Mouse (Mus musculus) megakaryocyte, adult 5-6 weeks (primary cell): Measurements from ENCODE around the gene Tmem81. TPM values are rescaled to one million over a fixed set of nuclear protein-coding genes. Genes with fewer than 3 reads are reported as not detected.
"Not testable (repeated sequence)": the region's sequence is repeated elsewhere in the genome, so short reads cannot be mapped to it uniquely, and the experiment has no call there.

ENCODE experiments used
- ATAC-seq: 2 replicates; pipeline ENCODE4 v1.8.0; 2016; ENCODE audit warnings: mild to moderate bottlenecking, inconsistent platforms; ENCODE audit not compliant: poor library complexity, severe bottlenecking
- total RNA-seq, 2 experiments: library from RNA; stranded (forward) in 1 of 2; stranded (reverse) in 1 of 2; fragments of 153-499, 151-499 nt in 1 of 2; fragments of 221-1000, 200-1000 nt in 1 of 2; gene quantifications; 2 replicates each; pipeline versions ENCODE4 v1.2.3 to v1.2.4; 2015 to 2017

The Tmem81 gene
- total RNA-seq (2015): 4.9 and 5.4 TPM in 2 replicates
- total RNA-seq (2017): 4.8 and 5.9 TPM in 2 replicates

DNA sequence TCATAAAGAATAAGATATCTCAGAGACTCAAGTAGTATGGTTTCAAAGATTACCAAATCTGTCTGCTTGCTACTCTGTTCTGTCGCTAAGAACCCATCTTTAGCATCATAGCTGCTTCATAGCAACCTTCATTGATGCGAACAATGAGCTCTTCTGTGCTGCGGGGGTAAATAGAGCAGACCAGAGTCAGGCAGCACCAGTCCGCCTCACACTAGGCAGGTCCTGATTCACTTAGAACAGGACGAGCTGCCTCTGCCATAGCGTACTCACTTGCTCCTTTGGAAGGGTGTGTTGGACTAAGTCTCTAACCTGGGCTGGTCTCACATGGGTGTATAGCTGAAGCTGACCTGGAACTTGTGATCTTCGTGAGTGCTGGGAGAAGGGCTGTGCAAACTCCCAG lies at the start of gene Tmem81:
TSS of gene Tmem81 (plus strand) at position 173 of the 400 bp plus-strand sequence.
- ATAC-seq: no peak

DNA sequence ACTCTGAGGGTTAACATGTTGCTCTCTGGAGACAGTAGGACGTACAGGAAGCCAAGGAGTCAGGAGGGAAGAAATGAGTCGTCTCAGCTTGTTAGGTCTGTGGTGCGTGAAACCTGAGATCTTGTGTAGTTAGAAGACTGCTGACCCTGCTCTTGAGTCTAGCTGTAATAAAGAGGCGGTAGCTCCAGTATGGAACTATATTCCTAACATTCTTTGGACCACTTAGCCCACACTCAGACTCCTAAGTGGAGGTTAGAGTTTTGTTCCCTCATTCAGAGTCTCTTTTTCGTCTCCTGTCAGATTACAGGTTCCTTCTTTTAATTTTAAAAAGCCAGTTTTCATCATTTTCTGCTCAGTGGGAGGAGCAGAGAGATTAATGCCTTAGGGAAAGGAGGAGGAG lies 41.4 kb upstream of the Tmem81 start:
- ATAC-seq: no peak

DNA sequence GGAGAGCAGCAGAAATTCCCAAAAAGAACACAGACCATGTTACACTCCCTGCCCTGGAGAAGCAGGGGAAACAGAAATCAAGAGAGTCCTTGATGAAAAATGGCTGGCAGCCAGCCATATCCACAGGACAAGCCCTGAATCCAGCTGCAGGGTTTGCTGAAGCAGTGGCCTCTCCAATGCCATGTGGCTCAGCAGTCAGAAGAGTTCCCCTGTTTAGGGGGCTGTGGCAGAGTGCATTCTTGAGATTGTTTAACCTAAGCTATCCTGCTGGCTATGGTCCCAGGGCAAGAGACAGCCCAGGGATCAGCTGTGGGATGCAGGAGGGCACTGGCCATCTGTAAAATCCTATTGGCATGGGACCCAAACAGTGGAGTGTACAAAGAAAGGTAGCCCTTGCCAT lies 37.1 kb upstream of the Tmem81 start:
- no peak for ATAC-seq

- ATAC-seq: 0 out of 2 replicates have a peak, but pooled peaks have one; percentile 38
These were observed 36.5 kb upstream of the Tmem81 start for GRCm38 (mm10) chr1:132469519-132469918.

DNA sequence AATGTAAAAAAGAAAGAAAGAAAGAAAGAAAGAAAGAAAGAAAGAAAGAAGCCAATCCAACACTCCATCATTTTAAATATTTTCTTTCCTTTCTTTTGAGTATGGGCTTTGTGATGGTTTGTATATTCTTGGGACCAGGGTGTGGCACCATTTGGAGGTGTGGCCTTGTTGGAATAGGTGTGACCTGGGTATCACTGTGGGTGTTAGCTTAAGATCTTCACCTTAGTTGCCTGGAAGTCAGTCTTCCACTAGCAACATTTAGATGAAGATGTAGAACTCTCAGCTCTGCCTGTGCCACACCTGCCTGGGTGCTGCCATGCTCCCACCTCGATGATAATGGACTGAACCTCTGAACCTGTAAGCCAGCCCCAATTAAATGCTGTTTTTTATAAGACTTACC lies 36.0 kb upstream of the Tmem81 start:
- not testable (repeated sequence) for ATAC-seq

DNA sequence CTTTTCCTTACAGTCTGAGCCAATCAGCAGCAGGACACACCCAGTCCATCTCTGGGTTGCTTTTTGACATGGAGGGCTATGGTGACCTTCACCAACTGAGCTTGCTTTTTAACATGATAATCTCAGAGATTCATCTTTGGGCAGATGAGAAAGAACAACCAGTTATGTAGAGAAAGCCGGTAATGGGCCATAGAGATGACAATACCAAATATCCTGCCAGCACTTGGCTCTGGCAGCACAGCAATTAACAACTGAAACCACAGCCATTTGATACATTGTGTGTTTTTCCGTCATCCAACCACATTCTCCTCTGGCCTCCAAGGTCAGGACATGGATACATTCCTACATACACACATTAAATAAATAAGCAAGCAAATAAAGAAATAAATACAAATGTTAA lies 35.0 kb upstream of the Tmem81 start:
- ATAC-seq: no peak

DNA sequence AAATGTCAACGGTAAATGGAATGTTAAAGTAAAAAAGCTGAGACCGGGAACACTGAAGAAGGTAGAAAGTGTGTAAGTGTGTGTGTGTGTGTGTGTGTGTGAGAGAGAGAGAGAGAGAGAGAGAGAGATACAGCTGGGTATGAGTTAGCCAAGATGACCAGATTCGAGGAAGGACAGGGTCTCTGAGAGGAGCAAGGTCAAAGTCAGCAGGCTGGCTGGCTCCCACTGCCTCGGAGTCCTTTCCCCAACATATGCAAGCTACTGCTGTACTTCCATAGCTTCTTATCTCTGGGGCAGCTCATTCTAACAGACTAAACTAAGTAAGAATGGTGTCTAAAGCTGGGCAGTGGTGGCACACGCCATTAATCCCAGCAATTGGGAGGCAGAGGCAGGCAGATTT lies 34.5 kb upstream of the Tmem81 start:
- ATAC-seq: no peak

DNA sequence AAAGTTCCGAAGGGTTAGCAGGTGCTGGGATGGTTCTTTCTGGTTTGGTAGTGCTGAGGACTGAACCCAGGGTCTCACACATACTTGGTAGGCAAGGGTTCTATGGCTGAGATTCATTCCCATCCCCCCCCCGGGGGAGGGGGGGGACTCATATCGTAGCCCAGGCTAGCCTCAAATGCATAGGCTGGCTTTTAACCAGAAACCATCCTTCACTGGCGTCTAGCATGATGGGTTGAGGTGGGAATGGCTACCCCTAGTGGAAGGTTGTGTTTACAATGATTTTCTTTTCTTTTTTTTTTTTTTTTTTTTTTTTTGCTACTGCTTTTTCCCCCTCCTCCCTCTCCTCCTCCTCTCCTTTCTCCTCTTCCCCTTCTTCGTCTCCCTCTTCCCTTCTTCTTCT lies 33.5 kb upstream of the Tmem81 start:
- no peak for ATAC-seq

- ATAC-seq: no peak
These were observed 31.5 kb upstream of the Tmem81 start for GRCm38 (mm10) chr1:132474496-132474895.

GRCm38 (mm10) chr1:132476575-132476927 lies 29.5 kb upstream of the Tmem81 start:
- peak; percentile 19 for ATAC-seq

GRCm38 (mm10) chr1:132476928-132477691 lies 28.9 kb upstream of the Tmem81 start, which contains the start of gene Rbbp5:
TSS of gene Rbbp5 (plus strand) at chr1:132477365.
- peak; percentile 96 for ATAC-seq

DNA sequence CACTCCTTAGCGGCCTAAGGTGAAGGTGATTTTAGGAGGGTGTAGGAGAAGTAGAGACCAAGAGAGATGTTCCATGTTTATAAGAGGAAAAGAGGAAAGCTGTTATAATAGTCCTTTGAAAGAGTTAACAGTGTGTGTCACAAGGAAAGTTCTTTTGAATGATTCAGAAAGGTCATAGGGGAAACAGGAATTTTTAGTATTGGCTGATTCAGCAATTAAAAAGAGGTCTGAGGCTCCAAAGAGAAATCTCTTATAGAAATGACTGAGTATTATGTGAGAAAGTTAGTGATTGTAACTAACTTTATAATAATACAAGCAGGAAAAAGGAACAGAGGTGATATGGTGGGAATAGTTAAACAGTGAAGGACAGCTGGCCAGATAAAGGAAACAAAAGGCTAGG lies 26.6 kb upstream of the Tmem81 start:
- no peak for ATAC-seq

DNA sequence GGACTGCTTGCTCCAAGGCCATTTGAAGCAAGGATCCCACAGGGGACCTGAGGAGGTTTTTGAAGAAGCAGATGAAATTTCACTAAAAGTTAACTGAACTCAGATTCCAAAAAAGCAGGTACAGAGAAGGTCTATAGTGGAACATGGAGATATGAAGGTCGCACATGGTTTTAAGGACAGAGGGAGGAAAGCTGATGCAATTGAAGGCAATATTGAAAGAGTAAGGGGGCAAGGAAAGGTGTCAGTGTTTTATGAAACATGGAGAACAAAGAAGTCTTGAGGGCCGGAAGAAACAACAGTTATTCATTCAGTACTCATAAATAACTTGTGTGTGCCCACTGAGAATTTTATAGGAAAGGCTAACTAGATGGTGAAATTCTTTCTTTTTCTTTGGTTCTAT lies 24.4 kb upstream of the Tmem81 start:
- no peak for ATAC-seq

DNA sequence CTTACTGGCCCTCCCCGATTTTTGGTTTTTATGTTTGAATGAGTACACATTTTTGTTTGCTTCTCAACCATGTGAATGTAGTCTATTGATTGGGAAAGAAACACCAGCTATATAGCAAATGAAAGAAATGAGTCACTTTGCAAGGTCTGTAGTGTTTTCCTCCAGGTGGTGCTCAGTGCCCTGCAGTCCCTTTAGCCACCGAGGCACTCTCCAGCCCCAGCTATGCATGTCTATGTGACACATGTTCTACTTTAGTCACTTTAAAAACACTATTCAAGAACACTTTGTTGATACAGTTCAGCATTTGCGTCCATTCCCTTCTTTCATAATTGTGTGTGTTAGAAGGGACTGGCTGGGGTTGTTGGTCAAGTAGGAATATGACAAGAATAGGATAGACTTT lies 22.8 kb upstream of the Tmem81 start:
- no peak for ATAC-seq

GRCm38 (mm10) chr1:132483759-132484158 lies 22.3 kb upstream of the Tmem81 start:
- no peak for ATAC-seq

DNA sequence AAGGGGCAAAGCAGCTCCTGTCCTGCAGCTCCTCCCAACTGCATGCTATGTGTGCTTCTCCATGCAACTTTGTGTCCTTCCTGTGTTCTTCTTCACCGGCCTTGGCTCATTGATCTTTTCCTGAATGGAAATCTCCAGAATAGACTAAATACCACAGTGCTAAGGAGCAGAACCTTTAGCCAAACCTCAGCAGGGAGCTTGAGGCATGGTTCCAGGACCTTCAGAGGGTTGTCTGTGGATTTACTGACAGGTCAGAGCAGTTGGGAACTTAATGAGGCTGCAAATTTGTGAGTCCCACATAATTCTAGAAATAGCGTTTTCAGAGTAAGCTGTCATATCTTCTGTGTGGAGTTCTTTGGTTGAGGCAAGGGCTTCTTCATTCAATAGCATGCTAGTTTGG lies 5.5 kb upstream of the Tmem81 start:
- no peak for ATAC-seq

DNA sequence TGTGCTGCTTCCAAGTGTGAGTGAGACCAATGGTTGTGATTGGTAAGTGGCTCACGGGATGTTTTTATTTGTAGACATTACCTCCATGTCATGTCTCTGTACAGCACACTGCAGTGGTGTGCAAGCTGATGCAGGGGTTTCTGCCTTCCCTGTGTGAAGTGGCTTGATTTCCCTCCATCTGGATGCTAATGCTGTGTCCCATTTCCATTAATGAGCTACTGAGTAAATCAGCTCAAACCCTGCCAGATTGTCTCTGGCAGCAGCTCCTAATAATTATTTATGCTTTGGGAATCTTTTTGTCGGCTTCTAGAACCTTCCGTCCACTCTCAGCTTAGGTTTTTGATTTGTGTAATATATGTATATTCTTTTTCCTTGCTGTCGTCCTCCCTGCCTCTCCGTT lies 875 bp upstream of the Tmem81 start:
- ATAC-seq: no peak

GRCm38 (mm10) chr1:132506656-132507055 lies 626 bp downstream of the Tmem81 start:
- no peak for ATAC-seq

- ATAC-seq: no peak
These were observed 3.7 kb downstream of the Tmem81 start for GRCm38 (mm10) chr1:132509771-132510170.

DNA sequence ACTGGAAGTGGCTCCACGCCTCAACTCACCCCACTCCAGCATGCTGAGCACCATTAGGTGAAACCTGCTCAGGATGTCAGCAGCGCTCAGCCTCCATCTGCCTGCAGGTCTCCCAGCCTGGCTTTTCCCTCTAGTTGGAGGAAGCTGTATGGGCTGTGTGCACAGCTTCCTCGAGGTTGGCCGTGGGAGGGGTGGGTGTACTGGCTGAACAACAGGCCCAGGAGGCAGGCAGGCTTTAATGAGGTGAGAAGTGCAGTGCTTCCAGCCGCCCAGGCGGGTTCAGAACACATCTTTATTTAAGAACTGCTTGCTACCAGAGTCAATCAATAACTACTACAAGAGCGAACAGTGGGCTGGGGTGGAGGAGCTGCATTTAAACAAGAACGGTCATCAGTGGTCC lies 5.5 kb downstream of the Tmem81 start:
- ATAC-seq: no peak

- ATAC-seq: no peak
These were observed 6.1 kb downstream of the Tmem81 start for GRCm38 (mm10) chr1:132512106-132512505.

DNA sequence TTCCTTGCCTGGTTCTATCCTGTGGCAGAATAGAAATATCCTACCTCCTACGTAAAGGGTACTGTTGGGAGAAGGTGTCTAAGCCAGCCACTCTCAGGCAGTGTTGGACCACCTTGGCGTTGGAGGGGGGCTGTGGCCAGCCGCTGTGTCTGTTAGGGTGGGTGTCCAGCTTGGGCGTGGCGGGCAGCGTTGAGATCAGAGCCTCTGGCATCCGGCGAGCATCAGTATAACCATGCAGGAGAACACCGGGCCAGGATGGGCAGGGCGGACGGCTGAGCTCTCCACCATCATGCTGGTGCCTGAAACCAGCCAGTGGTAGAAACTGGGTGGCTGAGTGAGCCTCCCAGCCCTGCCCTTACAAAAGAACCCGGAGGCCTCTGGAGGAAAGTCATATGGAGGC lies 9.3 kb downstream of the Tmem81 start:
- ATAC-seq: no peak

DNA sequence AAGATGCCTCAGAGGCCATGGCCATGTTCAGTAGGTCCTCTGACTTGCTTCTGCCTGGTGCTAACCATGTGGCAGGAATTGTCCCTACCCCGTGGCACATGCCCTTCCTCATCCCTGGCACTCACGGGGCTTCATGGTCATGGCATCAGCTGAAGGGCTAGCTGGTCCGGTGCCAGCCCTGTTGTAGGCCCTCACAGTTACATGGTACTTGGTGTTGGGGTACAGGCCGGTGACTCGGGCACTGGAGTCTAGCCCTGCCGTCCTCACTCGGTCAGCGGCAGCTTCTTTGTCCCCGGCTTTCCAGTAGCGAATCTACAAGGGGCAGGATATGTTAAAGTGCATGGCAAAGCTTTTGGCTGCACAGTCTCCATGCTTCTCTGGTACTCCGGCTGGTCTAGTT lies 10.7 kb downstream of the Tmem81 start:
- no peak for ATAC-seq
